Mouse (Mus musculus) mammary gland, adult 2 months (tissue): ENCODE results near the gene Sugp1. TPM values are rescaled to one million over a fixed set of nuclear protein-coding genes. Genes with fewer than 3 reads are reported as not detected.

Experiments used
- polyA plus RNA-seq: library from polyadenylated mRNA; depleted of rRNA; stranded (reverse); fragments of >200 nt; gene quantifications from 2 replicates; pipeline ENCODE4 v1.2.3, GENCODE M21; 2012; ENCODE audit warnings: low replicate concordance; rRNA removed

Sugp1 gene
- 8.4 and 9.6 TPM in 2 replicates for polyA plus RNA-seq

DNA sequence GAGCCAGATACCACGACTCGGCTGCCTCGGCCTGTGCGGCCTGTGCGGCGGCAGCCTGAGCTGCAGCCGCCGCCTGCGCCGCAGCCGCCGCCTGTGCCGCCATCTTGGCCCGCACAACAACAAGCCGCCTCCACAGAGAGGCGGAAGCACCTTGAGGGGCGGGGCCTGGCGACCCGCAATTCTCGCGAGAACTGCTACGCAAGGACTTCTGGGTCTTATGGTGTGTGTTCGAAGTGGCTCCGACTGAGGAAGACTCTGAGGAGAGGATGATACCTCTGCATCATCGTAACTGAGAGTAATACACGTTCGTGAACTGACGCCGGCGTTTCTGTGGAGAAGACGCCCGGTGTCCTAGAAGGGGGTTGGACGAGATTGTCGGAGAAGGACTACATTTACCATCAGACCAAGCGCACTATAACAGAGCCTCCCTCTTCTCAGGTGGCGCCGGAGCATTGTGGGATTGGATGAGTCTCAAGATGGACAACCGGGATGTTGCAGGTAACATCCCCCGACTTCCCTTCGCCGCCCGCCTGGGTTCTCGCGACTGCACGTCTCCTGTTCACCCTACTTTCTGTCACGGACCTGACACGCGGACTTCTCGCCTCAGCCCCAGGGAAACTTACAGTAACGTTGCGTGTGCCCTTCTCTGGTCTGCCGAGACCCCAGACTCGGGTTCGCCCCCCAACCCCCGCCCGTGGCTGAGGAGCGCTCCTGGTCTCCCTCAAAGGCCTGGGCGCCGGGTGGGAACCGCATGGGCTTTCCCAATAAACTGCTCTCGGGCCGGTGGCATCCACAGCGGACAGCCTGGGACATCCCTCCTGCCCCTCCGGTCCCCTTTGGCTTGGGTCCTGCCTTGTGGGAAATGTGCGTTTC, at the start of gene Sugp1, which contains the start of gene Mau2:
Gene Sugp1, plus strand, starts transcription at position 231 of the 873 bp plus-strand sequence.
Gene Mau2, minus strand, starts transcription at position 152 of the 873 bp plus-strand sequence.

DNA sequence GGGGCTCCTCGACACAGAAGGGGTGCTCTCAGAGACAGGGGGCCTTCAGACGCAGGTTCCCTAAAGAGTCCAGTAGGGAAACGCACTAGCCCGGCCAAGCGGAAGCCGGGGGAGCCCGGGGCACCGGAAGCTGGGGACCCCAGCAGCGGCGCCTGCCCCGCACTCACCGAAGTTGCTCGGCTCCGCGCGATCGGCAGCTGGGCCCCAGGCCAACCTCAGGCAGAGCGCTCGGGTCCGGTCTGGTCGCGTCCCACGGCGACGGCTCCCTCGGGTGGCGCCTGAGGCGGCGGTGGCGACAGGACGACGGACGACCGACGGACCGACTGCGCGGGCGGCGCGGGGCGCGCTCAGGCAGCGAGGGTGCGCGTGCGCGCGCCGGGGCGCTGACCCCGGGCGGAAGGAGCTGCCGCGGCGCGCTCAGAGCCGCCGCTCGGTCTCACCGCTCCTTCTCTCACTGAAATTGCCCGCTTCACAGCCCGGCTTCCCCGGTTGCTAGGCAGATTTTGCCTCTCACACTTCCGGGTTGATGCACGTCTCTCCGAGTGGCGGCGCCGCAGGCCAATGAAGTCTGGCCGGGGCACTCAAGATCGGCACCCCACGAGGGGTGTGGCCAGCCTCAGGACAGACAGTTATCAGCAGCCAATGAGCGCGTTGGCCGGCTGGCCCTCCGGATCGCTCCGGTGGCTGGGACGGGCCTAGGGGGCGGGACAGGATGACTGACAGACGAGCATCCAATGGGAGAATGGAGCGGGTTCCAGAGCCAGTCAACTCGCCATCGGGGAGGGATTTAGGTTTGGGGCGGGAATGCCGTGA, 46.6 kb upstream of the Sugp1 start, which contains the start of gene Gatad2a:
Gene Gatad2a, minus strand, starts transcription at position 609 of the 813 bp plus-strand sequence.

DNA sequence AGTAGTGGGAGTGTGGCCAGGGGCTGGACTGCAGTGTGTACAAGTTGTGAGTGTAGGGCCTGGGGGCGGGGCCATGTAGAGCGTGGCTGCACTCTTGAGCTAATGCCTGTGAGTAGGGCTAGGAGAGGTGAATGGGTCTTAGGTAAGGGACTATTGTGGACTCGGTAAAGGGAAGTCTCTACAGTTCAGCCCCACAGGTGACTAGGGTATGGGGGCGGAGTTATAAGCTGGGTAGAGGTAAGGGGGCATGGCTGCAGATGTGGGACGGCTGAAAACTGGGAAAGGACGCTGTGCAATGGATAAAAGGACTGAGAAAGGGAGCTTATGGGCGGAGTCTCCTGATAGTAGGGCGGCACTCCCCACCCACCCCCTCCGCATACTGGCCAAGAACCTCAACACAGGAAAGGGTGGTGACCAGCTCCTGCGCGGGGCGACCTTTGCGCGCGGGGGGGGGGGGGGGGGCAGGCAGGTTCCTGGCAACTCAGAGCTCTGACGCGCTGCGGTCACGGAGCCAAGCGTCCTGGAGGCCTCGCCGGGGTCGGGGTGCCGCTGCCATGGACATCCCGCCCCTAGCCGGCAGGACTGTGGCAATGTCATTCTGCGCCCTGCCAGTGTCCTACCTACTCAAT, 29.9 kb downstream of the Sugp1 start, which contains the start of gene Tm6sf2:
Gene Tm6sf2, plus strand, starts transcription at position 484 of the 629 bp plus-strand sequence.

DNA sequence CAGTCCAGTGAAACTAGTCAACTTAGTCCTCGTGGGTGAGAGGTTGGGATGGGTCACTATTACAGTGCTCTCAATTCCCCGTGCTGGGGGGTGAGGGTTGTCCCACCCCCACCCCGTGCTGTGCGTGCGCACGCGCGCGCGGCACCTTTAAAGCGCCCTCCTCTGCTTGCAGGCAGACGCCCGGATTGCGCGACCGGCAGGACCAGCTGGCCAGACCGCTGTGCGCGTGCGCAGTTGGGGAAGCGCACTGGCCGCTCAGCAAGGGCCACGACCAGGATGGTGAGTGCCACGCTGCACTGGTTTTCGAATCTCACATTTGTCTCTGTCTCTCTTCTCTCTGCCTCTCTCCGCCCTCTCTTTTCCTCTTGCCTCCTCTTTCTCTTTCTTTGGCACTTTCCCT, 40.7 kb downstream of the Sugp1 start, which contains the start of gene Hapln4:
Gene Hapln4, plus strand, starts transcription at position 173 of the 400 bp plus-strand sequence.

DNA sequence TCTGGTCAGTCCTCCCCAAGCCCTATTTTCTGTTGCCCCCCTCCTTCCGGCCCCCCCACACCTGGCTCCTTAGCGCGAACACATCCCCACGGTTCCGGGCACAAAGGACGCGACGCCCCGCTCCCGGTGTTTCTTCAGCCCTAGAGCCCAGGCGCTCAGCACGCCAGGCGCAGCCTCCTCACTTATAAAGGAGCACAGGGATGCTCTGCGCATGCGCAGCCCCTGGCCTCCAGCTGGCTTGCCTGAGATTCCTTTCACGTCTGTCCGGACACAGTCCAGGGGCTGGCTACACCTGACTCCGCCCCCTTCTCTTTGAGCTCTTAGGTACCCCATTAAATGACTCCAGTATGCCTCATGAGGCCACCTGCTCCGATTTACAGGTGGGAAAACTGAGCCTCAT, 78.1 kb downstream of the Sugp1 start, which contains the start of gene Ncan:
Gene Ncan, minus strand, starts transcription at position 207 of the 400 bp plus-strand sequence.

Other genes starting within 250 kb of the Sugp1 start
- gene Gmip, start 234.1 kb upstream of the Sugp1 start, polyA plus RNA-seq, result 73.6 and 132 TPM in 2 replicates
- gene Lpar2, start 220.4 kb upstream of the Sugp1 start, polyA plus RNA-seq, result 3.2 and 4.7 TPM in 2 replicates
- 1.9 and 4.0 TPM in 2 replicates for gene Pbx4, start 210.3 kb upstream of the Sugp1 start, polyA plus RNA-seq
- gene Cilp2, start 155.1 kb upstream of the Sugp1 start, polyA plus RNA-seq, result 0.17 and 0.31 TPM in 2 replicates
- gene Tssk6, start 140.6 kb upstream of the Sugp1 start, polyA plus RNA-seq, result 1.0 and 2.1 TPM in 2 replicates
- gene Ndufa13, start 140.3 kb upstream of the Sugp1 start, polyA plus RNA-seq, result 129 and 145 TPM in 2 replicates
- gene Yjefn3, start 140.1 kb upstream of the Sugp1 start, polyA plus RNA-seq, result 6.6 and 13.7 TPM in 2 replicates
- gene Gatad2a, start 46.4 kb upstream of the Sugp1 start, polyA plus RNA-seq, result 53.8 and 76.8 TPM in 2 replicates
- 88.8 and 102 TPM in 2 replicates for gene Mau2, start 79 bp upstream of the Sugp1 start, polyA plus RNA-seq
- 2.8 and 3.8 TPM in 2 replicates for gene Tm6sf2, start 30.1 kb downstream of the Sugp1 start, polyA plus RNA-seq
- gene Hapln4, start 40.6 kb downstream of the Sugp1 start, polyA plus RNA-seq, result 0.31 and 0.65 TPM in 2 replicates
- 0.36 and 0.73 TPM in 2 replicates for gene Ncan, start 78.1 kb downstream of the Sugp1 start, polyA plus RNA-seq
- 11.8 and 12.8 TPM in 2 replicates for gene Nr2c2ap, start 88.5 kb downstream of the Sugp1 start, polyA plus RNA-seq
- gene Rfxank, start 96.3 kb downstream of the Sugp1 start, polyA plus RNA-seq, result 27.4 and 34.3 TPM in 2 replicates
- 98.4 and 104 TPM in 2 replicates for gene Borcs8, start 96.7 kb downstream of the Sugp1 start, polyA plus RNA-seq
- gene Mef2b, start 96.9 kb downstream of the Sugp1 start, polyA plus RNA-seq, result 0.29 and 3.7 TPM in 2 replicates
- gene Tmem161a, start 129.5 kb downstream of the Sugp1 start, polyA plus RNA-seq, result 108 and 160 TPM in 2 replicates
- 37.9 and 68.3 TPM in 2 replicates for gene Slc25a42, start 169.5 kb downstream of the Sugp1 start, polyA plus RNA-seq
- gene Sugp2, start 191.4 kb downstream of the Sugp1 start, polyA plus RNA-seq, result 35.9 and 45.8 TPM in 2 replicates
- 16.3 and 19.1 TPM in 2 replicates for gene Armc6, start 191.7 kb downstream of the Sugp1 start, polyA plus RNA-seq
- gene Homer3, start 240.0 kb downstream of the Sugp1 start, polyA plus RNA-seq, result 28.4 and 42.3 TPM in 2 replicates